Mouse (Mus musculus) heart, postnatal 0 days (tissue): ENCODE results near the gene Thada. TPM values are rescaled to one million over a fixed set of nuclear protein-coding genes. Genes with fewer than 3 reads are reported as not detected.

ENCODE experiments used
- ATAC-seq: fragments of 200-750 bp; cut with Nextera tagmentation; 2 replicates; pipeline ENCODE4 v1.8.0; 2017; ENCODE audit warnings: low read depth, moderate number of reproducible peaks, moderate library complexity; ENCODE audit not compliant: insufficient read depth
- DNase-seq: peaks from one replicate; pipeline ENCODE4 v3.0.0-alpha.2; 2016; ENCODE audit warnings: low spot score
- H3K27ac ChIP-seq: fragments of 300-500 bp; sonication (generic); 2 replicates; pipeline ENCODE4 v1.5.1; 2014; ENCODE audit warnings: low read depth, mild to moderate bottlenecking
- H3K27me3 ChIP-seq: fragments of 300-500 bp; sonication (generic); 2 replicates; pipeline ENCODE4 v1.6.1; 2014; ENCODE audit warnings: low read length, mixed read lengths; ENCODE audit not compliant: control insufficient read depth, insufficient read depth
- H3K36me3 ChIP-seq: fragments of 300-500 bp; sonication (generic); replicated peaks from 2 replicates; pipeline ENCODE4 v1.6.1; 2014; ENCODE audit warnings: low read length, mixed read lengths; ENCODE audit not compliant: control insufficient read depth, insufficient read depth
- H3K4me1 ChIP-seq: fragments of 300-500 bp; sonication (generic); 2 replicates; pipeline ENCODE4 v1.6.1; 2014; ENCODE audit warnings: antibody characterized with exemption; ENCODE audit not compliant: control insufficient read depth, insufficient read depth
- H3K4me2 ChIP-seq: fragments of 300-500 bp; sonication (generic); 2 replicates; pipeline ENCODE4 v1.6.1; 2014; ENCODE audit warnings: low read depth, mild to moderate bottlenecking, low read length, moderate library complexity
- H3K4me3 ChIP-seq: fragments of 300-500 bp; sonication (generic); 2 replicates; pipeline ENCODE4 v1.5.1; 2014; ENCODE audit warnings: low read depth, low read length
- H3K9ac ChIP-seq: fragments of 300-500 bp; sonication (generic); replicated peaks from 2 replicates; pipeline ENCODE4 v1.6.1; 2014; ENCODE audit warnings: low read depth, low read length, mixed read lengths
- H3K9me3 ChIP-seq: fragments of 300-500 bp; sonication (generic); replicated peaks from 2 replicates; pipeline ENCODE4 v1.6.1; 2016; ENCODE audit warnings: low read length; ENCODE audit not compliant: control insufficient read depth
- CTCF ChIP-seq: IDR thresholded peaks from 2 replicates; pipeline ENCODE4 v1.5.1; 2016; ENCODE audit warnings: antibody characterized with exemption, control low read depth, low read depth
- EP300 ChIP-seq: IDR thresholded peaks from 2 replicates; pipeline ENCODE4 v1.6.1; 2016; ENCODE audit warnings: antibody characterized with exemption, low read depth
- WGBS: fragments of 180-500 bp; shearing (Covaris S2); extraction: QIAGEN DNeasy Blood & Tissue Kit; methylation state at CpG from one replicate; pipeline ENCODE4 v1.1.7; 2014; 5-methylcytosine and 5-hydroxymethylcytosine counted together
- polyA plus RNA-seq: library from polyadenylated mRNA; unstranded; fragments of >200 nt; fragmentation: Nextera tagmentation; extraction: Ambion mirVana; gene quantifications from 2 replicates; pipeline ENCODE4 v1.2.1, GENCODE M21; 2015
- total RNA-seq: library from RNA; depleted of rRNA; stranded (reverse); fragments of >200 nt; gene quantifications from 2 replicates; pipeline ENCODE4 v1.2.3, GENCODE M21; 2014; ENCODE audit warnings: low replicate concordance

Gene Thada
- total and polyA plus RNA-seq, 2 experiments from 2014 or later = 2.4 to 12.6 TPM

GRCm38 (mm10) chr17:84474312-84474711, 8.3 kb upstream of the Thada start:
- H3K4me2 ChIP-seq = no peak overlapping the region
- H3K27ac ChIP-seq = no peak overlapping the region
- ATAC-seq (no peak), DNase-seq (no peak)
- H3K9ac ChIP-seq = no peak overlapping the region
- H3K9me3 ChIP-seq = no peaks in the 10 kb centered on the region
- TF ChIP-seq CTCF (peak; percentile 34), EP300 (no peak)
- no peak overlapping the region for H3K4me3 ChIP-seq
- H3K4me1 ChIP-seq = no peaks in the 10 kb centered on the region
- WGBS = 54% methylated on average over 4 of the region's 4 CpGs
- no peaks in the 10 kb centered on the region for H3K27me3 ChIP-seq
- no peaks in the 10 kb centered on the region for H3K36me3 ChIP-seq

- H3K9me3 ChIP-seq = no peaks in the 10 kb centered on the region
- no peak overlapping the region for H3K9ac ChIP-seq
- no peaks in the 10 kb centered on the region for H3K4me1 ChIP-seq
- H3K4me2 ChIP-seq = no peak overlapping the region
- ATAC-seq = no peak
- H3K36me3 ChIP-seq = peaks cover 76% of the 10 kb centered on the region
- no peak overlapping the region for H3K27ac ChIP-seq
- H3K27me3 ChIP-seq = no peaks in the 10 kb centered on the region
- DNase-seq = no peak
- TF ChIP-seq EP300 = no peak
- TF ChIP-seq CTCF = no peak
- no peak overlapping the region for H3K4me3 ChIP-seq
- WGBS = 83% methylated on average over 4 of the region's 4 CpGs
Measured at GRCm38 (mm10) chr17:84435012-84435411, 31.0 kb downstream of the Thada start.

- H3K4me3 ChIP-seq = no peak overlapping the region
- H3K4me2 ChIP-seq = no peak overlapping the region
- no peaks in the 10 kb centered on the region for H3K27me3 ChIP-seq
- H3K9ac ChIP-seq = no peak overlapping the region
- no peak for TF ChIP-seq EP300
- no peak for TF ChIP-seq CTCF
- DNase-seq = no peak
- no peaks in the 10 kb centered on the region for H3K9me3 ChIP-seq
- no peak for ATAC-seq
- H3K27ac ChIP-seq = no peak overlapping the region
- no peaks in the 10 kb centered on the region for H3K4me1 ChIP-seq
- H3K36me3 ChIP-seq = peaks cover 74% of the 10 kb centered on the region
Measured at GRCm38 (mm10) chr17:84434233-84434632, 31.8 kb downstream of the Thada start.

DNA sequence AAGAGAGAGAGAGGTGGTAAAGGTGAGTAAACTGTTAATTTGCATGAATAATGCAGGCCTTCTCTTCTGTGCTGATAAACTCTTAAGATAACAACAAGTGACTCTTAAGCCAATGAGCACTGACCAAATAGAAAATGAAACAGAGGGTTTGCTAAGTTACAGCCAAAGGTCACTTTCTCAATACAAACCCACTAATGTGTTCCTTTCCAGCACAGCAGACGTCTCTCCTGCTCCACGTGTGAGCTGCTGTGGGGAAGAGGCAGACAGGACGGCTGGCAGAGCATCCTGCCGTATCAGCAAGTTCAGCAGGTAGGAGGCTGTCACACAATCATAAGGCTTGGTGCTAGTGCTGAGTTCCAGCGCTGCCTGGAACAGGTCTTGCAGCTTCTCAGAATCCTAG, 34.0 kb downstream of the Thada start:
- Histone ChIP-seq H3K4me1 (no peaks in the 10 kb centered on the region), H3K9me3 (no peaks in the 10 kb centered on the region), H3K36me3 (peaks cover 75% of the 10 kb centered on the region), H3K9ac (no peak overlapping the region), H3K27me3 (no peaks in the 10 kb centered on the region), H3K4me3 (no peak overlapping the region), H3K27ac (no peak overlapping the region), H3K4me2 (no peak overlapping the region)
- no peak for ATAC-seq
- WGBS = 72% methylated on average over 5 of the region's 5 CpGs
- no peak for DNase-seq
- no peak for TF ChIP-seq EP300

DNA sequence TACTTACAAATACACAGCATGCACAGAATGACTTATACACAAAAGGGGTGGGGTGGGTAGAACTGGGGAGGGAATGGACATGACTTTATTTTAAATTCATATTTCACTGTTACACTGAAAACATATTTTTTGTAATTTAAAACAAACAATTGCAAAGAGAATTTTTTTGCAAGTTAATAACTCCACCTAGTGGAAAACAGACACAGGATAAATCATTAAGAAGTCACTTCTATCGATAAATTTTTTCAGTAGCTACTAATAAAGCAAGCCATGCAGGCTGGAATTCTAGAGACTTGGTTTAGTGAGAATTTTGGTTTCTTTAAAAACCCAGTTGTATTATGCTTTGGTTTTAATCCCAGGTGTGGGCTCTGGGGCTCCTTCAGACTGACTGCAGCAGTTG, 41.7 kb downstream of the Thada start:
- H3K4me3 ChIP-seq = no peak overlapping the region
- ATAC-seq (no peak), DNase-seq (no peak)
- no peaks in the 10 kb centered on the region for H3K9me3 ChIP-seq
- no peak overlapping the region for H3K27ac ChIP-seq
- H3K4me1 ChIP-seq = no peaks in the 10 kb centered on the region
- no peaks in the 10 kb centered on the region for H3K27me3 ChIP-seq
- no peak overlapping the region for H3K9ac ChIP-seq
- TF ChIP-seq CTCF = no peak
- no peak for TF ChIP-seq EP300
- no peak overlapping the region for H3K4me2 ChIP-seq
- peaks cover 64% of the 10 kb centered on the region for H3K36me3 ChIP-seq
- WGBS = 89% methylated on average over 1 of the region's 1 CpGs

GRCm38 (mm10) chr17:84422916-84423315, 43.1 kb downstream of the Thada start:
- 89% methylated on average over 8 of the region's 8 CpGs for WGBS
- H3K9me3 ChIP-seq = no peaks in the 10 kb centered on the region
- ATAC-seq = no peak

More at GRCm38 (mm10) chr17:84422916-84423315, 43.1 kb downstream of the Thada start:
- Histone ChIP-seq H3K4me3 (no peak overlapping the region), H3K4me1 (no peaks in the 10 kb centered on the region), H3K27ac (no peak overlapping the region), H3K9ac (no peak overlapping the region), H3K27me3 (no peaks in the 10 kb centered on the region), H3K4me2 (no peak overlapping the region), H3K36me3 (peaks cover 51% of the 10 kb centered on the region)
- no peak for DNase-seq
- TF ChIP-seq CTCF (no peak), EP300 (no peak)
